Mouse (Mus musculus) forebrain, embryonic 13.5 days (tissue): ENCODE measurements around the gene Pxylp1. TPM values are rescaled to one million over a fixed set of nuclear protein-coding genes. Genes with fewer than 3 reads are reported as not detected.
A peak's percentile ranks its signal among the peaks of the same experiment; 100 is the strongest.
"Not testable (repeated sequence)": the region's sequence is repeated elsewhere in the genome, so short reads cannot be mapped to it uniquely, and the experiment has no call there.

Source experiments
- ATAC-seq: fragments of 200-750 bp; cut with Nextera tagmentation; 2 replicates; pipeline ENCODE4 v1.8.0; 2017
- H3K27ac ChIP-seq: fragments of 300-500 bp; sonication (generic); 2 replicates; pipeline ENCODE4 v1.5.1; 2015; ENCODE audit warnings: inconsistent platforms, mild to moderate bottlenecking, moderate library complexity
- H3K27me3 ChIP-seq: fragments of 300-500 bp; sonication (generic); 2 replicates; pipeline ENCODE4 v1.6.1; 2015; ENCODE audit warnings: mild to moderate bottlenecking, inconsistent platforms
- H3K36me3 ChIP-seq: fragments of 300-500 bp; sonication (generic); 2 replicates; pipeline ENCODE4 v1.6.1; 2015; ENCODE audit warnings: mild to moderate bottlenecking, inconsistent platforms; ENCODE audit not compliant: poor library complexity, severe bottlenecking
- H3K4me1 ChIP-seq: fragments of 300-500 bp; sonication (generic); 2 replicates; pipeline ENCODE4 v1.6.1; 2015; ENCODE audit warnings: inconsistent platforms
- H3K4me2 ChIP-seq: fragments of 300-500 bp; sonication (generic); 2 replicates; pipeline ENCODE4 v1.6.1; 2015; ENCODE audit warnings: inconsistent platforms, mild to moderate bottlenecking, moderate library complexity
- H3K4me3 ChIP-seq: fragments of 300-500 bp; sonication (generic); 2 replicates; pipeline ENCODE4 v1.5.1; 2015; ENCODE audit warnings: mild to moderate bottlenecking, inconsistent platforms
- H3K9ac ChIP-seq: fragments of 300-500 bp; sonication (generic); 2 replicates; pipeline ENCODE4 v1.6.1; 2015; ENCODE audit warnings: mild to moderate bottlenecking, inconsistent platforms
- H3K9me3 ChIP-seq: fragments of 300-500 bp; sonication (generic); replicated peaks from 2 replicates; pipeline ENCODE4 v1.6.1; 2016; ENCODE audit warnings: inconsistent platforms
- WGBS: fragments of 180-500 bp; shearing (Covaris S2); methylation state at CpG from one replicate; pipeline ENCODE4 v1.1.7; 2015; 5-methylcytosine and 5-hydroxymethylcytosine counted together
- polyA plus RNA-seq: library from polyadenylated mRNA; unstranded; fragments of >200 nt; fragmentation: Nextera tagmentation; extraction: Ambion mirVana; gene quantifications from 2 replicates; pipeline ENCODE4 v1.2.1, GENCODE M21; 2015

The Pxylp1 gene
- 47.2 and 49.2 TPM in 2 replicates for polyA plus RNA-seq

DNA sequence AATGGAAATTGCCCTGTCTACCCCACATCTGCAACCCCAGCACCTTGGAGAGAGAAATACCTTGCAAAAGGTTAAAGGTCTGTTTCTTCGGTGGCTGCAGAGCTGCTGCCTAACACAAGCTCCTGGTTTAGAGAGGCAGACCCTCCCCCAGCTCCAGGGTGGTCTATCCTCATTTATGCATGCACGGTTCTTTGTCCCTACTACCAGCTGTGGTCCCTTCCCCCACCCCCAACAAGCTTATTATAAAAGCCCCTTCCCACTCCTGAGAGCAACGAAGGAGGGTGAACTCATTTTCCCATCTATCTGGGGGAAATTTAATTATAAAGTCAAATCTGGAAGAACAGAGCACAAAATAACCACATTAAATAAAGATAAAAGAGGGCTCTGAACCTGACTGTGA, at the start of gene Pxylp1:
TSS of gene Pxylp1 (minus strand) at position 124 of the 400 bp plus-strand sequence.
- Histone ChIP-seq H3K36me3 (no peaks in the 10 kb centered on the region), H3K27me3 (no peaks in the 10 kb centered on the region; the same call in 1 of the 2 replicates), H3K4me1 (peaks cover 53% of the 10 kb centered on the region), H3K27ac (peak within 1 kb of the TSS; percentile 65), H3K4me2 (peak within 1 kb of the TSS; percentile 7; the same call in 1 of the 2 replicates), H3K4me3 (no peak within 1 kb of the TSS), H3K9me3 (peaks cover 4% of the 10 kb centered on the region; the same call in 1 of the 2 replicates), H3K9ac (no peak within 1 kb of the TSS)
- ATAC-seq = no peak
- 0% methylated on average over 3 of the region's 3 CpGs for WGBS

DNA sequence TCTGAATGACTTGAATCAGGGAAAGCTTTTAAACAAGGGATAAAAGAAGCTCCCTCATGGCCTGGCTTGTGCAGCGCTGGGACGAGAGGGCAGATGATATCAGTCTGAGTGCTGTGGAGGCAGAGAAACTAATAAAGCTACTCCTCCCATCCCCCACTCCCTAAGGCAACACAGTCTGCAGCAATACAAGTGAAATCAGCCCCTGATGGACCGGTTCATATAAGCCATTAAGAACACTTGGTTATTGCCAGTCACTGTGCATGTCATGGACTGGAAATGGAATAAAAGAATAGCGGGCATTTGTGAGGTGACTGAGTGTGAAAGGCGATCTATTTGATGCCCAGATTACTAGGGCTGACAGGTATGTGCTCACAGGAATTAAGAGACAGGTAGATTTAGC, 46.4 kb upstream of the Pxylp1 start:
- Histone ChIP-seq H3K4me1 (no peaks in the 10 kb centered on the region), H3K27me3 (no peaks in the 10 kb centered on the region), H3K4me2 (no peak overlapping the region), H3K27ac (no peak overlapping the region), H3K36me3 (peaks cover 42% of the 10 kb centered on the region), H3K9me3 (no peaks in the 10 kb centered on the region), H3K4me3 (no peak overlapping the region), H3K9ac (no peak overlapping the region)
- 82% methylated on average over 5 of the region's 5 CpGs for WGBS
- no peak for ATAC-seq

DNA sequence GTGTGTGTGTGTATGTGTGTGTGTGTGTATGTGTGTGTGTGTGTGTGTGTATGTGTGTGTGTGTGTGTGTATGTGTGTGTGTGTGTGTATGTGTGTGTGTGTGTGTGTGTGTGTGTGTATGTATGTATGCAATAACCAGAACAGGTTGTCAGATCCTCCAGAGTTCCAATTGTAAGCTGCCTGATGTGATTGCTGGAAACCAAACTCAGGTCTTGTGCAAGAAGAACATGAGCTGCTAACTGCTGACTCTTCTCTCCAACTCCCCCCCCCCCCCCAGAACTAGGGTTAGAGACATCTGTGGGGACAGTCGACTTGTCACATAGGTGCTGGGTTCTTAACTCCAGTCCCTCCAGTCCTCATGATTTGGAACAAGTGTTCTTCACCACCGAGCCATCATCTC, 44.0 kb upstream of the Pxylp1 start:
- H3K27ac ChIP-seq, H3K4me1 ChIP-seq, H3K4me2 ChIP-seq, H3K27me3 ChIP-seq, H3K9ac ChIP-seq, H3K9me3 ChIP-seq, ATAC-seq, H3K4me3 ChIP-seq: not testable (repeated sequence)
- peaks cover 18% of the 10 kb centered on the region for H3K36me3 ChIP-seq
- WGBS = 89% methylated on average over 2 of the region's 2 CpGs

DNA sequence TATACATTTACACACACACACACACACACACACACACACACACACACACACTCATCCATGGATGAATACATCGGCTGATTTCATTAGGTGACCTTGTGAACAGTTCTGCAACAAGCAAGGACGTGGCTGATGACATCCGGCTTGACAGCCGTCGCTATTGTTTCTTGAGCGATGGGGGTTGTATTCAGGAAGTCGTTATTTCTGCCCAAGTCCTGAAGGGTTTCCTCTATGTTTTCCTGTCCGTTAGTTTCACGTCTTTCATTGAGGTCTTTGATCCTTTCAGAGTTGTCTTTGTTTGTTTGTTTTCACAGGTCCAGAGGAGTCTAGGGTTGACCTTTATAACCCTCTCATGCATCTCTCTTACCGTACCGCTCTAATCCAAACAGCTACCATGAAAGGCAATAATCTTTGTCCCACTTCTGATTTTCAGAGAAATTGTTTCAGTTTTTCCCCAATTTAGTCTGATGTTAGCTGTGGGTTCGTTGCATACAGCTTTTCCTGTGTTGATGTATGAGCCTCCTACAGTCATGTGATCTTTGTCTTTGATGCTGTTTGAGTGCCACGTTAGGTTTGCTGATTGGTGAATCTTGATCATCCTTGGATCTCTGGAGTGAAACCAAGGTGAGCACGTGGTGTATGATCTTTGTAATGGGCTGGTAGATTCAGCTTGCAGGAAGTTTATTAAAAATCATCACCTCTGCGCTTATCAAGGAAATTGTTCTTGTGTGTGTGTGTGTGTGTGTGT, 43.3 kb upstream of the Pxylp1 start:
- Histone ChIP-seq H3K36me3 (peaks cover 11% of the 10 kb centered on the region), H3K4me2 (no peak overlapping the region), H3K27me3 (no peaks in the 10 kb centered on the region), H3K4me3 (no peak overlapping the region), H3K9me3 (0 out of 2 replicates have a peak, but pooled peaks cover 2% of the 10 kb centered on the region), H3K27ac (no peak overlapping the region), H3K9ac (no peak overlapping the region), H3K4me1 (no peaks in the 10 kb centered on the region)
- WGBS = 59% methylated on average over 15 of the region's 15 CpGs
- no peak for ATAC-seq

DNA sequence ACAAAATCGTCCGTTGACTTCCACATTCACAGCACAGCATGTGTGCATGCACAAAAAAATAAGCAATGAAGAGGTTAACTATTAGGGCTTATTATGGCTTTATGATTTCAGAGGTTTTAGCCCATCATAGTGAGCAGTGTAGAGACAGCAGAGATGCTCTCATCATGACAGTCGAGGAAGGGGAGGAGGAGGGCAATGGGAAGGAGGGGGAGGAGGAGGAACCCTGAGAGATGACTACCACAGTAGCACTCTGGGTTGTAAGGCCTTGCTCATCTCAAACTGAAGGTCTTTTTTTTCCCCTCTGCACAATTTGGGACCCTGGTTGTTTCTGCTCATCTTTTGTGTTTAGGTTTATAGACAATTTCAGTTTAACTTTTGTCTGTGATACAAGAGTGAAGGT, 42.3 kb upstream of the Pxylp1 start:
- no peak overlapping the region for H3K4me2 ChIP-seq
- 0 out of 2 replicates have a peak, but pooled peaks cover 2% of the 10 kb centered on the region for H3K9me3 ChIP-seq
- H3K27ac ChIP-seq = no peak overlapping the region
- H3K36me3 ChIP-seq = peaks cover 10% of the 10 kb centered on the region
- ATAC-seq = no peak
- 84% methylated on average over 3 of the region's 3 CpGs for WGBS
- H3K4me3 ChIP-seq = no peak overlapping the region
- H3K4me1 ChIP-seq = no peaks in the 10 kb centered on the region
- H3K27me3 ChIP-seq = no peaks in the 10 kb centered on the region
- H3K9ac ChIP-seq = no peak overlapping the region

DNA sequence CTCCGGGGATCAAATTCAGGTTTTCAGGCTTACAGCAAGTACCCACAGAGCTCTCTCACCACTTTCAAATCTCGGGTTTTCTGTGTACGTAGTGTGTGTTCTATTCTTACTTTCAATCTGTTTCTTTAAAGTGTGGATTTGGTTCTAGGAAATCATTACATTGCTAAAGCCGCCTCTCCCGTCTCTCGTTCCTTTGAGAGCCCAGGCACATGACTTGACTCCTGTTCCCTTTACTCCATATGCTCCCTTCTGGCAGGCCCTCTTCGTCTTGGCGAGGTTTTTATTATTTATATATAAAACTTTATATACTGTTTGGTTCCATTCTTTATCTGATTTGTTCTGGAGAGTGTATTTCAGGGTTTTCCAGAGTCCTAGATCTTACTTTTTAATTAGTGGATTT, 40.3 kb upstream of the Pxylp1 start:
- Histone ChIP-seq H3K4me3 (no peak overlapping the region), H3K9ac (no peak overlapping the region), H3K36me3 (peaks cover 5% of the 10 kb centered on the region), H3K4me1 (no peaks in the 10 kb centered on the region), H3K27ac (no peak overlapping the region), H3K4me2 (no peak overlapping the region), H3K9me3 (0 out of 2 replicates have a peak, but pooled peaks cover 2% of the 10 kb centered on the region), H3K27me3 (no peaks in the 10 kb centered on the region)
- no peak for ATAC-seq
- 88% methylated on average over 8 of the region's 8 CpGs for WGBS

DNA sequence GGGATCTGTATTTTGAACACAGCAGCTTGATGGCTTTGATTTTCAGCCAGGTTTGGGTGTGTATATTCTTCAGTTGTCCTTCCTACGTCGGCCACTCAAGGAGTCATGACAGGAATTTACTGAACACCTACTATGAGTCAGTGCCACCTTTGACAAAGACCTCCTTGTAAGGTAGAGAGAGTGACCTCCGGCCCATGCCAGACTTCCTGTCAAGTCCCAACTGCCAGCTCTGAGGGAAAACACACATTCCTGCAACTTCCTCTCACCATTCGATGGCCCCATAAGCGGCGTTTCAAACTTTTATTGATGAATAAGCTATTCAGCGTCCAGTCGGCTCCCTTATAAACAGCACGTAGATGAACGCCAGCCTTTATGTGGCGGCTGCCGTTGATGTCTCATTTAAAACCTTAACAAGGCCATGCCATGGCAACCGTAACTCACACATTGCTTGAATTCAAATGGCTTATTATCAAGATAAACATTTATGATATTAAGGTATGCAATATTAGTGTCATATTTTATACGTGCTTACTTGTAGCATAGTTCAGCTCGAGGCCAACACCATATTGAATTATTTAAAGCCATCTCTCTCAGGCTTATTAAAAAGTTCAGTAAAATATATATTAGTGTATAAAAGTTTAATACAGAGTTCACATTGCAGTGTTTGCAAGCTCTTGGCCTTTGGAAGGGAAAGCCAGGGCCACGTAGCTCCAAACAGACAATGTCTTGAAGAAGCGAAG, 31.3 kb upstream of the Pxylp1 start:
- Histone ChIP-seq H3K36me3 (no peaks in the 10 kb centered on the region), H3K4me2 (no peak overlapping the region), H3K27me3 (no peaks in the 10 kb centered on the region), H3K4me3 (no peak overlapping the region), H3K9ac (no peak overlapping the region), H3K4me1 (no peaks in the 10 kb centered on the region), H3K27ac (no peak overlapping the region), H3K9me3 (peaks cover 8% of the 10 kb centered on the region; the same call in 1 of the 2 replicates)
- WGBS = 92% methylated on average over 17 of the region's 17 CpGs
- no peak for ATAC-seq

DNA sequence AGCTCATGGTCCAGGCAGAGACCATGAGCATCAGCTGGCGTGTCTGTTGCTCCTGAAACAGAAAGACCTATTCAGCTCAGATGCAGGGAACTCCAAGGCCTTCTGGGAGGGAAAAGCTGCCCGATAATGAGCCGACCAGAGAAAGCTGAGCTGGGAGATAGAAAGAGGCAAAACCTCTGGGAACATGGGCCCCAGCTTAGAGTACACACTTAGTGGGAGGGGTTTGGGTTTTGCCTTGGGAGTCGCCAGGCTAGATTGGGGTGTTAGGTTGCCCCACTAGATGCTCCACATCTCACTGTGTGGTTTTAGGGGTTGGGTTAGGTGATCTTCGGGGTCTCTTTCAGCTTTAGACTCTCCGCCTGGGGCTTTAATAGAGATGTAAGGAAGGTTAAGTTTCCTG, 30.6 kb upstream of the Pxylp1 start:
- WGBS = 75% methylated on average over 6 of the region's 6 CpGs
- Histone ChIP-seq H3K4me1 (no peaks in the 10 kb centered on the region), H3K9me3 (peaks cover 8% of the 10 kb centered on the region; the same call in 1 of the 2 replicates), H3K27me3 (no peaks in the 10 kb centered on the region), H3K4me3 (no peak overlapping the region), H3K4me2 (no peak overlapping the region), H3K9ac (no peak overlapping the region), H3K36me3 (no peaks in the 10 kb centered on the region), H3K27ac (no peak overlapping the region)
- no peak for ATAC-seq

DNA sequence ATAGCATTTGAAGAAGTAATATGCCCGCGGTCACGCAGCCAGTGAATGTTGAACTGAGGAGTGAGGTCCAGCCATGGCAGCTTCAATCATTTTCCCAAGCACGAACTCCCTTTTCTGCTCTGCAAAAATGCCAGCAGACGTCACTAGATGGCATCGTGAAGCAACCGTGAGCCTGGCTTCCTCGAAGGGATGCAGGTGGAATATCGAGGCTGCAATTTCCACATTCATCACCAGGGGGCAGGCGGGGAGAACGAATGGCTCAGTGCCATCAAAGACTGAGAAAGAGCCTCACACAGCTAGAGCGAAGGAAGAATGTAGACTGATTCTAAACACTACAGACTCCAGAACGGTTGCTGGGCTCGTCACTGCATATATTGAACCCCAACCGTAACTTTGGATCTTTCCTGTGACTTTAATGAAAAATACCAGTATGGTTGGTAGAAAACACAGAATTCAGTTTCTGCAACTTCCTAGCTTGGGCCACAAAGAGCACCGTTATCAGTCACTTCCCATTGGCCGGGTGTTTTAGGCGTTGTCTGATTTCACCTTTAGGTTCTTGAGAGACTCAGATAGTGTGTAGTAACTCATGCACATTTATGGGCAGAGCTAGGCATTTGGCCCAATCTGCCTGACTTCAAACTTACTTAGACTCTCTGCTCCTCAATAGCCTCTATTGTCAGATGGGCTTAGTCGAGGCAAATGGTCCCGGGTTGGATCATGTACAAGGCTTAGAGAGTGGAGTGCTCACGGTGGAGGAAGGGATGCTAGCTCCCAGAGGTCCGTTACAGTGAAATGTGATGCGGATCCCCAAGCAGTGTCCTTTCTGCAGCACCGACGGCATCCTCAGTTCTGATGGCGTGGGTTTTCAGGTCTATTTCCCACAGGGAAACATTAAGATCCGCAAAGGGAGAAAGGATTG, 24.4 kb upstream of the Pxylp1 start:
- H3K9me3 ChIP-seq = peaks cover 8% of the 10 kb centered on the region; the same call in 1 of the 2 replicates
- no peaks in the 10 kb centered on the region for H3K36me3 ChIP-seq
- no peak overlapping the region for H3K9ac ChIP-seq
- H3K4me2 ChIP-seq = peak overlapping the region; percentile 18; the same call in 1 of the 2 replicates
- H3K27me3 ChIP-seq = no peaks in the 10 kb centered on the region
- 36% methylated on average over 27 of the region's 27 CpGs for WGBS
- H3K4me3 ChIP-seq = no peak overlapping the region
- ATAC-seq = peak; percentile 89
- peaks cover 4% of the 10 kb centered on the region; the same call in 1 of the 2 replicates for H3K4me1 ChIP-seq
- H3K27ac ChIP-seq = no peak overlapping the region

DNA sequence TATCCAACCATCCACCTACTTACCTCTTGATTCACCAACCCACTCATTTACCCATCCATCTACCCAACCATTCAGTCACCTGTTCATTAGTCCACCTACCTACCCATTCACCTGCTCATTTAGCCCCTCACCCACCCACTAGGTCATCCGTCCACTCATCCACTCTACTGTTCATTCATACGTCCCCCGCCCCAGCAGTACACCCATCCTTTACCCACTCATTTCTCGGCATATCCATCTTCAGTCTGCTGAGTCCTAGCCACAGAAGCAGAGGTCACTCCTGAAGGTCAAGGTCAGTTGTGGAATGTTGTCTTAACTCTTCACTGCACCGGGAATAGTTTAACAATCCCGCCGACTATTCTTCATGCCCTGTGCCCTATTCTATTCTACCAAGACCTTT, 23.6 kb upstream of the Pxylp1 start:
- H3K4me3 ChIP-seq = no peak overlapping the region
- H3K27me3 ChIP-seq = no peaks in the 10 kb centered on the region
- H3K4me1 ChIP-seq = peaks cover 4% of the 10 kb centered on the region; the same call in 1 of the 2 replicates
- H3K27ac ChIP-seq = no peak overlapping the region
- ATAC-seq = peak; percentile 65
- WGBS = 66% methylated on average over 7 of the region's 7 CpGs
- no peak overlapping the region for H3K4me2 ChIP-seq
- peaks cover 8% of the 10 kb centered on the region; the same call in 1 of the 2 replicates for H3K9me3 ChIP-seq
- H3K9ac ChIP-seq = no peak overlapping the region
- H3K36me3 ChIP-seq = no peaks in the 10 kb centered on the region

DNA sequence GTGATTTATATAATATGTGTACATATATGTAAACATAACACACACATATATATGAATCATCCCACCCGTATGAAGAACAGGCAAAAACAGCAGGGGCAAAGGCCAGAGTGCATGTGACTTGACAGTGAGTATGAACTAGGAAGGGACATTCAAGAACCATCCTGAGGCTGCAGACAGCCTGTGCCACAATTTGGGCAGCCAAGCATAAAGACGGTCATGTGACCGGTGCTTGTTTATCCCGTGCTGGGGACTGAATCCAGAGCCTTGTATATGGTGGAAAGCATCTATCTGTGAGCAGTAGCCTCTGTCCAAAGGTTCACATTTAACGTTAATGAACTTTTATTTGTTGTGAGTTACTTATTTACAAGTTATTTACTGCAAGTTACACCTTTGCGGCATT, 22.4 kb upstream of the Pxylp1 start:
- ATAC-seq = no peak
- Histone ChIP-seq H3K4me3 (no peak overlapping the region), H3K9me3 (peaks cover 4% of the 10 kb centered on the region; the same call in 1 of the 2 replicates), H3K36me3 (no peaks in the 10 kb centered on the region), H3K9ac (no peak overlapping the region), H3K27me3 (no peaks in the 10 kb centered on the region), H3K27ac (no peak overlapping the region), H3K4me1 (peaks cover 4% of the 10 kb centered on the region; the same call in 1 of the 2 replicates), H3K4me2 (no peak overlapping the region)
- WGBS = 82% methylated on average over 6 of the region's 6 CpGs
